Mouse (Mus musculus): ENCODE results near the gene Gucy2e.

DNA sequence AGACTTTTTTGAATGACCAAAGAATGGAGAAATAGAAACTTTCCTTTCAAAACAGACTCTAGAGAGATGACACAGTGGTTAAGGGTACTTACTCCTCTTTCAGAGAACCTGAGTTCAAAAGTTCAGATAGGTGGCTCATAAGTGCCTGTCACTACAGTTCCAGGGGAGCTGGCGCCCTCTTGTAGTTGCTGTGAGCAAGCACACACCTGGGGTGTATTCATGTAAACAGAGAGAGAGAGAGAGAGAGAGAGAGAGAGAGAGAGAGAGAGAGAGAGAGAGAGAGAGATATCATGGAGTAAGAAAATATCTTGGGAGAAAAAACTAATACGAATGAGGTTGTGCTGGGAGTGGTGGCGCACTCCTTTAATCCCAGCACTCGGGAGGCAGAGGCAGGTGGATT, 56.7 kb downstream of the Gucy2e start:
- TF ChIP-seq POLR2A (IDR thresholded peaks at IDR 0.05; ENCODE audit: extremely low read depth, insufficient read depth, low read length) (no peak), CTCF (IDR thresholded peaks at IDR 0.05; ENCODE audit: low read depth, low read length) (no peak)

All from liver, adult 2 months (tissue).